Mouse (Mus musculus) brain, embryonic 18.5 days (tissue): ENCODE data around the gene Olfr374.
"Not testable (repeated sequence)": the region's sequence is repeated elsewhere in the genome, so short reads cannot be mapped to it uniquely, and the experiment has no call there.

Experiments used
- DNase-seq: peaks from one replicate; pipeline ENCODE4 v3.0.0-alpha.2; 2012; ENCODE audit warnings: low read depth, low spot score

Gene Olfr374

GRCm38 (mm10) chr8:72106740-72107139 is at the start of gene Olfr374:
Gene Olfr374, plus strand, starts transcription at chr8:72107040.
- no peak for DNase-seq

GRCm38 (mm10) chr8:72057643-72058042 is 49.2 kb upstream of the Olfr374 start:
- DNase-seq: not testable (repeated sequence)

GRCm38 (mm10) chr8:72066819-72067399 is 39.9 kb upstream of the Olfr374 start:
- not testable (repeated sequence) for DNase-seq

- DNase-seq: not testable (repeated sequence)
Measured at GRCm38 (mm10) chr8:72082877-72083276, 24.0 kb upstream of the Olfr374 start, which contains the start of gene Olfr373. Gene Olfr373, plus strand, starts transcription at chr8:72083177.

GRCm38 (mm10) chr8:72084744-72085143 is 22.1 kb upstream of the Olfr374 start:
- DNase-seq: no peak

GRCm38 (mm10) chr8:72087611-72088010 is 19.2 kb upstream of the Olfr374 start:
- DNase-seq: not testable (repeated sequence)

- DNase-seq: not testable (repeated sequence)
Measured at GRCm38 (mm10) chr8:72096721-72097120, 10.1 kb upstream of the Olfr374 start.

GRCm38 (mm10) chr8:72099377-72100103 is 7.3 kb upstream of the Olfr374 start:
- DNase-seq: not testable (repeated sequence)

- DNase-seq: no peak
Measured at GRCm38 (mm10) chr8:72105165-72105564, 1.7 kb upstream of the Olfr374 start.

GRCm38 (mm10) chr8:72110876-72111275 is 4.0 kb downstream of the Olfr374 start:
- no peak for DNase-seq

- DNase-seq: no peak
Measured at GRCm38 (mm10) chr8:72112486-72112885, 5.6 kb downstream of the Olfr374 start.

GRCm38 (mm10) chr8:72115202-72115601 is 8.4 kb downstream of the Olfr374 start:
- no peak for DNase-seq

GRCm38 (mm10) chr8:72118616-72119015 is 11.8 kb downstream of the Olfr374 start:
- no peak for DNase-seq

GRCm38 (mm10) chr8:72121486-72121885 is 14.6 kb downstream of the Olfr374 start:
- not testable (repeated sequence) for DNase-seq

GRCm38 (mm10) chr8:72121997-72122396 is 15.2 kb downstream of the Olfr374 start:
- no peak for DNase-seq

GRCm38 (mm10) chr8:72127834-72128233 is 21.0 kb downstream of the Olfr374 start:
- DNase-seq: no peak

- DNase-seq: no peak
Measured at GRCm38 (mm10) chr8:72131251-72131650, 24.4 kb downstream of the Olfr374 start.

- no peak for DNase-seq
Measured at GRCm38 (mm10) chr8:72131901-72132300, 25.1 kb downstream of the Olfr374 start.

GRCm38 (mm10) chr8:72132417-72132816 is 25.6 kb downstream of the Olfr374 start:
- DNase-seq: no peak

GRCm38 (mm10) chr8:72132891-72133290 is 26.1 kb downstream of the Olfr374 start:
- no peak for DNase-seq

GRCm38 (mm10) chr8:72133507-72133906 is 26.7 kb downstream of the Olfr374 start:
- no peak for DNase-seq

GRCm38 (mm10) chr8:72134756-72135445 is 28.1 kb downstream of the Olfr374 start, which contains the start of gene Tpm4:
Gene Tpm4, plus strand, starts transcription at chr8:72134975.
- DNase-seq: no peak
